Mouse (Mus musculus) liver, postnatal 0 days (tissue): ENCODE results near the gene 2310079G19Rik.

Experiments
- CTCF ChIP-seq: sonication (generic); IDR thresholded peaks from 2 replicates; pipeline ENCODE4 v1.5.1; 2016; ENCODE audit warnings: antibody characterized with exemption, low read depth
- EP300 ChIP-seq: IDR thresholded peaks from 2 replicates; pipeline ENCODE4 v1.6.1; 2016; ENCODE audit warnings: antibody characterized with exemption, low read depth, mild to moderate bottlenecking

DNA sequence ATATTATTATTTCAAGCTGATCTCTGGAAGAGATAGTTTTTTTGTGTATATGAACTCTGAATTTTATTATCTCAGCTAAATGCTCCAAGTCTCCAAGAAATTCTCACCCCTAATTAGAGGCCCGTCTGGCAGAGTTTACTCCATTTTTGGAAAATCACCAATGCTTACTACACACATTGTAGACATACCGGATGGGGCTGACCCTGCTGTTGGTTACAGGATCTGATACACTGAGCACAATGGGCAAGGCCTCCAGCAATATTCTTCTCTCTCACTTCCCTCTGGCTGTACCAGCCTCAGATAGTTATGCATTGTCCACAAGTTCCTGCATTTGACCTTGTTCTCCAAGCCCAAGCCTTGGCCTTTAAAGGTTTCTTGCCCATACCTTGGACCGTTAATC lies 12.6 kb upstream of the 2310079G19Rik start:
- no peak for TF ChIP-seq CTCF
- no peak for TF ChIP-seq EP300
